Mouse (Mus musculus): Measurements from ENCODE around the gene Rora.

Rora gene

GRCm38 (mm10) chr9:68759324-68759723, 105.7 kb downstream of the Rora start:
- H3K9me3 ChIP-seq (ENCODE audit: low read length) = no peaks in the 10 kb centered on the region
- H3K4me1 ChIP-seq (replicated peaks; ENCODE audit: low read depth, low read length) = peaks cover 57% of the 10 kb centered on the region
- no peaks in the 10 kb centered on the region for H3K27me3 ChIP-seq (ENCODE audit: insufficient read depth, low read length)
- no peak overlapping the region for H3K4me3 ChIP-seq (replicated peaks; ENCODE audit: low read length)
- no peaks in the 10 kb centered on the region for H3K36me3 ChIP-seq (ENCODE audit: insufficient read depth, low read length)
- TF ChIP-seq NANOG (IDR thresholded peaks at IDR 0.05; ENCODE audit: borderline replicate concordance, low read length) (no peak), CTCF (conservative IDR thresholded peaks at IDR 0.05; ENCODE audit: low read length) (peak; percentile 65)

GRCm38 (mm10) chr9:68760329-68760728, 106.7 kb downstream of the Rora start:
- no peaks in the 10 kb centered on the region for H3K9me3 ChIP-seq (ENCODE audit: low read length)
- H3K27me3 ChIP-seq (ENCODE audit: insufficient read depth, low read length) = no peaks in the 10 kb centered on the region
- TF ChIP-seq POU5F1 (IDR thresholded peaks at IDR 0.05; ENCODE audit: borderline replicate concordance, low read length) = no peak
- TF ChIP-seq NANOG (IDR thresholded peaks at IDR 0.05; ENCODE audit: borderline replicate concordance, low read length) = no peak
- TF ChIP-seq CTCF (conservative IDR thresholded peaks at IDR 0.05; ENCODE audit: low read length) = no peak
- no peaks in the 10 kb centered on the region for H3K36me3 ChIP-seq (ENCODE audit: insufficient read depth, low read length)
- H3K4me1 ChIP-seq (replicated peaks; ENCODE audit: low read depth, low read length) = peaks cover 51% of the 10 kb centered on the region
- no peak overlapping the region for H3K4me3 ChIP-seq (replicated peaks; ENCODE audit: low read length)

GRCm38 (mm10) chr9:68760876-68761275, 107.3 kb downstream of the Rora start:
- peaks cover 51% of the 10 kb centered on the region for H3K4me1 ChIP-seq (replicated peaks; ENCODE audit: low read depth, low read length)
- H3K4me3 ChIP-seq (replicated peaks; ENCODE audit: low read length) = no peak overlapping the region
- no peaks in the 10 kb centered on the region for H3K27me3 ChIP-seq (ENCODE audit: insufficient read depth, low read length)
- no peaks in the 10 kb centered on the region for H3K36me3 ChIP-seq (ENCODE audit: insufficient read depth, low read length)
- no peaks in the 10 kb centered on the region for H3K9me3 ChIP-seq (ENCODE audit: low read length)
- no peak for TF ChIP-seq POU5F1 (IDR thresholded peaks at IDR 0.05; ENCODE audit: borderline replicate concordance, low read length)
- no peak for TF ChIP-seq NANOG (IDR thresholded peaks at IDR 0.05; ENCODE audit: borderline replicate concordance, low read length)
- no peak for TF ChIP-seq CTCF (conservative IDR thresholded peaks at IDR 0.05; ENCODE audit: low read length)

GRCm38 (mm10) chr9:68761672-68762071, 108.1 kb downstream of the Rora start:
- Histone ChIP-seq H3K27me3 (ENCODE audit: insufficient read depth, low read length) (no peaks in the 10 kb centered on the region), H3K9me3 (ENCODE audit: low read length) (no peaks in the 10 kb centered on the region), H3K36me3 (ENCODE audit: insufficient read depth, low read length) (no peaks in the 10 kb centered on the region), H3K4me3 (replicated peaks; ENCODE audit: low read length) (no peak overlapping the region), H3K4me1 (replicated peaks; ENCODE audit: low read depth, low read length) (peaks cover 44% of the 10 kb centered on the region)
- TF ChIP-seq CTCF (conservative IDR thresholded peaks at IDR 0.05; ENCODE audit: low read length) = no peak
- TF ChIP-seq POU5F1 (IDR thresholded peaks at IDR 0.05; ENCODE audit: borderline replicate concordance, low read length) = no peak
- no peak for TF ChIP-seq NANOG (IDR thresholded peaks at IDR 0.05; ENCODE audit: borderline replicate concordance, low read length)

GRCm38 (mm10) chr9:68765595-68765994, 112.0 kb downstream of the Rora start:
- Histone ChIP-seq H3K27me3 (ENCODE audit: insufficient read depth, low read length) (no peaks in the 10 kb centered on the region), H3K4me3 (replicated peaks; ENCODE audit: low read length) (no peak overlapping the region), H3K4me1 (replicated peaks; ENCODE audit: low read depth, low read length) (peaks cover 39% of the 10 kb centered on the region), H3K36me3 (ENCODE audit: insufficient read depth, low read length) (no peaks in the 10 kb centered on the region), H3K9me3 (ENCODE audit: low read length) (no peaks in the 10 kb centered on the region)
- TF ChIP-seq CTCF (conservative IDR thresholded peaks at IDR 0.05; ENCODE audit: low read length) (peak; percentile 60), POU5F1 (IDR thresholded peaks at IDR 0.05; ENCODE audit: borderline replicate concordance, low read length) (no peak), NANOG (IDR thresholded peaks at IDR 0.05; ENCODE audit: borderline replicate concordance, low read length) (no peak)

- Histone ChIP-seq H3K9me3 (ENCODE audit: low read length) (no peaks in the 10 kb centered on the region), H3K27me3 (ENCODE audit: insufficient read depth, low read length) (no peaks in the 10 kb centered on the region), H3K4me3 (replicated peaks; ENCODE audit: low read length) (no peak overlapping the region), H3K4me1 (replicated peaks; ENCODE audit: low read depth, low read length) (peaks cover 8% of the 10 kb centered on the region), H3K36me3 (ENCODE audit: insufficient read depth, low read length) (no peaks in the 10 kb centered on the region)
- no peak for TF ChIP-seq CTCF (conservative IDR thresholded peaks at IDR 0.05; ENCODE audit: low read length)
- TF ChIP-seq POU5F1 (IDR thresholded peaks at IDR 0.05; ENCODE audit: borderline replicate concordance, low read length) = no peak
- TF ChIP-seq NANOG (IDR thresholded peaks at IDR 0.05; ENCODE audit: borderline replicate concordance, low read length) = no peak
These were observed 116.1 kb downstream of the Rora start for GRCm38 (mm10) chr9:68769638-68770037.

- Histone ChIP-seq H3K4me3 (replicated peaks; ENCODE audit: low read length) (no peak overlapping the region), H3K36me3 (ENCODE audit: insufficient read depth, low read length) (no peaks in the 10 kb centered on the region), H3K4me1 (replicated peaks; ENCODE audit: low read depth, low read length) (peaks cover 8% of the 10 kb centered on the region), H3K27me3 (ENCODE audit: insufficient read depth, low read length) (no peaks in the 10 kb centered on the region), H3K9me3 (ENCODE audit: low read length) (no peaks in the 10 kb centered on the region)
- TF ChIP-seq CTCF (conservative IDR thresholded peaks at IDR 0.05; ENCODE audit: low read length) (no peak), NANOG (IDR thresholded peaks at IDR 0.05; ENCODE audit: borderline replicate concordance, low read length) (no peak), POU5F1 (IDR thresholded peaks at IDR 0.05; ENCODE audit: borderline replicate concordance, low read length) (no peak)
These were observed 117.8 kb downstream of the Rora start for GRCm38 (mm10) chr9:68771383-68771782.

GRCm38 (mm10) chr9:68773770-68774169, 120.2 kb downstream of the Rora start:
- TF ChIP-seq POU5F1 (IDR thresholded peaks at IDR 0.05; ENCODE audit: borderline replicate concordance, low read length) = no peak
- TF ChIP-seq CTCF (conservative IDR thresholded peaks at IDR 0.05; ENCODE audit: low read length) = peak; percentile 44
- peaks cover 19% of the 10 kb centered on the region for H3K4me1 ChIP-seq (replicated peaks; ENCODE audit: low read depth, low read length)

GRCm38 (mm10) chr9:68782011-68782410, 128.4 kb downstream of the Rora start:
- peaks cover 21% of the 10 kb centered on the region for H3K4me1 ChIP-seq (replicated peaks; ENCODE audit: low read depth, low read length)
- no peak overlapping the region for H3K4me3 ChIP-seq (replicated peaks; ENCODE audit: low read length)
- H3K36me3 ChIP-seq (ENCODE audit: insufficient read depth, low read length) = no peaks in the 10 kb centered on the region
- no peaks in the 10 kb centered on the region for H3K27me3 ChIP-seq (ENCODE audit: insufficient read depth, low read length)
- H3K9me3 ChIP-seq (ENCODE audit: low read length) = no peaks in the 10 kb centered on the region
- TF ChIP-seq NANOG (IDR thresholded peaks at IDR 0.05; ENCODE audit: borderline replicate concordance, low read length) (no peak), POU5F1 (IDR thresholded peaks at IDR 0.05; ENCODE audit: borderline replicate concordance, low read length) (no peak), CTCF (conservative IDR thresholded peaks at IDR 0.05; ENCODE audit: low read length) (no peak)

More at GRCm38 (mm10) chr9:68773770-68774169, 120.2 kb downstream of the Rora start:
- no peak overlapping the region for H3K4me3 ChIP-seq (replicated peaks; ENCODE audit: low read length)
- H3K9me3 ChIP-seq (ENCODE audit: low read length) = no peaks in the 10 kb centered on the region
- no peaks in the 10 kb centered on the region for H3K36me3 ChIP-seq (ENCODE audit: insufficient read depth, low read length)
- H3K27me3 ChIP-seq (ENCODE audit: insufficient read depth, low read length) = no peaks in the 10 kb centered on the region

Measured in E14TG2a.4 (cell line).